Mouse (Mus musculus) kidney, embryonic 14.5 days (tissue): ENCODE measurements around the gene AI467606. TPM values are rescaled to one million over a fixed set of nuclear protein-coding genes. Genes with fewer than 3 reads are reported as not detected.

ENCODE experiments used
- ATAC-seq: fragments of 200-750 bp; cut with Nextera tagmentation; 2 replicates; pipeline ENCODE4 v1.8.0; 2017; ENCODE audit warnings: moderate number of reproducible peaks, mild to moderate bottlenecking, moderate TSS enrichment, moderate library complexity; ENCODE audit not compliant: low FRiP score, low TSS enrichment
- H3K27ac ChIP-seq: fragments of 300-500 bp; sonication (generic); 2 replicates; pipeline ENCODE4 v1.5.1; 2014; ENCODE audit warnings: low read depth, mild to moderate bottlenecking, low read length, moderate library complexity, mixed read lengths
- H3K27me3 ChIP-seq: fragments of 300-500 bp; sonication (generic); 2 replicates; pipeline ENCODE4 v1.6.1; 2014; ENCODE audit warnings: mild to moderate bottlenecking, low read length; ENCODE audit not compliant: control insufficient read depth, insufficient read depth
- H3K36me3 ChIP-seq: fragments of 300-500 bp; sonication (generic); 2 replicates; pipeline ENCODE4 v1.6.1; 2014; ENCODE audit warnings: low read length, mixed read lengths; ENCODE audit not compliant: control insufficient read depth, insufficient read depth
- H3K4me1 ChIP-seq: fragments of 300-500 bp; sonication (generic); 2 replicates; pipeline ENCODE4 v1.6.1; 2014; ENCODE audit warnings: low read length, mixed read lengths; ENCODE audit not compliant: control insufficient read depth, insufficient read depth
- H3K4me2 ChIP-seq: fragments of 300-500 bp; sonication (generic); replicated peaks from 2 replicates; pipeline ENCODE4 v1.6.1; 2014; ENCODE audit warnings: low read depth, mild to moderate bottlenecking, low read length
- H3K4me3 ChIP-seq: fragments of 300-500 bp; sonication (generic); 2 replicates; pipeline ENCODE4 v1.5.1; 2014; ENCODE audit warnings: mild to moderate bottlenecking, low read length
- H3K9ac ChIP-seq: fragments of 300-500 bp; sonication (generic); 2 replicates; pipeline ENCODE4 v1.6.1; 2014; ENCODE audit warnings: low read depth, mild to moderate bottlenecking, low read length, moderate library complexity
- H3K9me3 ChIP-seq: fragments of 300-500 bp; sonication (generic); 2 replicates; pipeline ENCODE4 v1.6.1; 2016; ENCODE audit warnings: low read length; ENCODE audit not compliant: control insufficient read depth
- WGBS: fragments of 180-500 bp; shearing (Covaris S2); extraction: QIAGEN DNeasy Blood & Tissue Kit; methylation state at CpG from one replicate; pipeline ENCODE4 v1.1.7; 2014; 5-methylcytosine and 5-hydroxymethylcytosine counted together
- polyA plus RNA-seq: library from polyadenylated mRNA; unstranded; fragments of >200 nt; fragmentation: Nextera tagmentation; extraction: Ambion mirVana; gene quantifications from 2 replicates; pipeline ENCODE4 v1.2.1, GENCODE M21; 2014

AI467606 gene
- polyA plus RNA-seq, 1 experiment from 2014 or later = 3.5 TPM

GRCm38 (mm10) chr7:127102148-127102547 lies 11.0 kb downstream of the AI467606 start:
- H3K4me3 ChIP-seq = no peak overlapping the region
- no peaks in the 10 kb centered on the region for H3K36me3 ChIP-seq
- no peak overlapping the region for H3K9ac ChIP-seq
- no peak overlapping the region for H3K4me2 ChIP-seq
- no peak overlapping the region for H3K27ac ChIP-seq
- H3K4me1 ChIP-seq = no peaks in the 10 kb centered on the region
- 81% methylated on average over 6 of the region's 6 CpGs for WGBS
- H3K27me3 ChIP-seq = no peaks in the 10 kb centered on the region
- no peak for ATAC-seq
- H3K9me3 ChIP-seq = no peaks in the 10 kb centered on the region

- no peak; the same call in 1 of the 2 replicates for ATAC-seq
- no peak overlapping the region for H3K4me3 ChIP-seq
- no peaks in the 10 kb centered on the region for H3K36me3 ChIP-seq
- H3K4me2 ChIP-seq = no peak overlapping the region
- no peak overlapping the region for H3K27ac ChIP-seq
- H3K27me3 ChIP-seq = no peaks in the 10 kb centered on the region
- WGBS = 69% methylated on average over 6 of the region's 6 CpGs
- H3K9me3 ChIP-seq = no peaks in the 10 kb centered on the region
- no peaks in the 10 kb centered on the region for H3K4me1 ChIP-seq
- no peak overlapping the region for H3K9ac ChIP-seq
Measured at GRCm38 (mm10) chr7:127103960-127104359, 12.8 kb downstream of the AI467606 start.

GRCm38 (mm10) chr7:127104560-127105332 lies 13.6 kb downstream of the AI467606 start:
- H3K4me1 ChIP-seq = no peaks in the 10 kb centered on the region
- H3K4me2 ChIP-seq = peak overlapping the region; percentile 48
- H3K9ac ChIP-seq = peak overlapping the region; percentile 54; the same call in 1 of the 2 replicates
- H3K36me3 ChIP-seq = no peaks in the 10 kb centered on the region
- no peaks in the 10 kb centered on the region for H3K27me3 ChIP-seq
- no peak overlapping the region for H3K27ac ChIP-seq
- peak overlapping the region; percentile 35 for H3K4me3 ChIP-seq
- no peaks in the 10 kb centered on the region for H3K9me3 ChIP-seq
- 15% methylated on average over 17 of the region's 17 CpGs for WGBS
- ATAC-seq = peak; percentile 91

- no peaks in the 10 kb centered on the region for H3K27me3 ChIP-seq
- no peaks in the 10 kb centered on the region for H3K9me3 ChIP-seq
- no peak for ATAC-seq
- no peaks in the 10 kb centered on the region for H3K36me3 ChIP-seq
- WGBS = 79% methylated on average over 7 of the region's 7 CpGs
- no peak overlapping the region for H3K9ac ChIP-seq
- no peaks in the 10 kb centered on the region for H3K4me1 ChIP-seq
- H3K4me2 ChIP-seq = no peak overlapping the region
- no peak overlapping the region for H3K4me3 ChIP-seq
- H3K27ac ChIP-seq = no peak overlapping the region
Measured at GRCm38 (mm10) chr7:127105551-127105950, 14.4 kb downstream of the AI467606 start.

GRCm38 (mm10) chr7:127110239-127111007 lies 19.3 kb downstream of the AI467606 start:
- no peak overlapping the region for H3K9ac ChIP-seq
- WGBS = 49% methylated on average over 18 of the region's 18 CpGs
- no peaks in the 10 kb centered on the region for H3K9me3 ChIP-seq
- no peak overlapping the region for H3K4me2 ChIP-seq
- 0 out of 2 replicates have a peak, but pooled peaks cover 4% of the 10 kb centered on the region for H3K4me1 ChIP-seq
- H3K27ac ChIP-seq = no peak overlapping the region
- peak; percentile 69; the same call in 1 of the 2 replicates for ATAC-seq
- no peaks in the 10 kb centered on the region for H3K36me3 ChIP-seq
- H3K27me3 ChIP-seq = no peaks in the 10 kb centered on the region
- no peak overlapping the region for H3K4me3 ChIP-seq

- ATAC-seq = peak; percentile 28; the same call in 1 of the 2 replicates
- 50% methylated on average over 6 of the region's 6 CpGs for WGBS
- H3K4me3 ChIP-seq = no peak overlapping the region
Measured at GRCm38 (mm10) chr7:127111461-127111860, 20.3 kb downstream of the AI467606 start.

GRCm38 (mm10) chr7:127112251-127112841 lies 21.2 kb downstream of the AI467606 start:
- no peak for ATAC-seq
- Histone ChIP-seq H3K9me3 (no peaks in the 10 kb centered on the region), H3K27me3 (no peaks in the 10 kb centered on the region), H3K4me1 (peaks cover 9% of the 10 kb centered on the region; the same call in 1 of the 2 replicates), H3K4me2 (no peak overlapping the region), H3K36me3 (no peaks in the 10 kb centered on the region), H3K27ac (no peak overlapping the region), H3K4me3 (no peak overlapping the region), H3K9ac (no peak overlapping the region)
- 76% methylated on average over 12 of the region's 12 CpGs for WGBS

More at GRCm38 (mm10) chr7:127111461-127111860, 20.3 kb downstream of the AI467606 start:
- Histone ChIP-seq H3K36me3 (no peaks in the 10 kb centered on the region), H3K4me1 (peaks cover 6% of the 10 kb centered on the region; the same call in 1 of the 2 replicates), H3K9ac (no peak overlapping the region), H3K4me2 (no peak overlapping the region), H3K9me3 (no peaks in the 10 kb centered on the region), H3K27ac (no peak overlapping the region), H3K27me3 (no peaks in the 10 kb centered on the region)

- 26% methylated on average over 9 of the region's 9 CpGs for WGBS
- no peak overlapping the region for H3K9ac ChIP-seq
- no peak overlapping the region for H3K27ac ChIP-seq
Measured at GRCm38 (mm10) chr7:127112921-127113597, 21.9 kb downstream of the AI467606 start.

More at GRCm38 (mm10) chr7:127112921-127113597, 21.9 kb downstream of the AI467606 start:
- Histone ChIP-seq H3K4me1 (peaks cover 9% of the 10 kb centered on the region; the same call in 1 of the 2 replicates), H3K9me3 (no peaks in the 10 kb centered on the region), H3K27me3 (no peaks in the 10 kb centered on the region), H3K36me3 (no peaks in the 10 kb centered on the region), H3K4me3 (no peak overlapping the region), H3K4me2 (no peak overlapping the region)
- no peak for ATAC-seq
